Mouse (Mus musculus) mesoderm, embryonic 11.5 days (tissue): ENCODE results near the gene Clstn2.
A peak's percentile ranks its signal among the peaks of the same experiment; 100 is the strongest.

Experiments used
- DNase-seq: peaks from one replicate; pipeline ENCODE4 v3.0.0-alpha.2; 2012; ENCODE audit warnings: low read depth, low spot score

Gene Clstn2

DNA sequence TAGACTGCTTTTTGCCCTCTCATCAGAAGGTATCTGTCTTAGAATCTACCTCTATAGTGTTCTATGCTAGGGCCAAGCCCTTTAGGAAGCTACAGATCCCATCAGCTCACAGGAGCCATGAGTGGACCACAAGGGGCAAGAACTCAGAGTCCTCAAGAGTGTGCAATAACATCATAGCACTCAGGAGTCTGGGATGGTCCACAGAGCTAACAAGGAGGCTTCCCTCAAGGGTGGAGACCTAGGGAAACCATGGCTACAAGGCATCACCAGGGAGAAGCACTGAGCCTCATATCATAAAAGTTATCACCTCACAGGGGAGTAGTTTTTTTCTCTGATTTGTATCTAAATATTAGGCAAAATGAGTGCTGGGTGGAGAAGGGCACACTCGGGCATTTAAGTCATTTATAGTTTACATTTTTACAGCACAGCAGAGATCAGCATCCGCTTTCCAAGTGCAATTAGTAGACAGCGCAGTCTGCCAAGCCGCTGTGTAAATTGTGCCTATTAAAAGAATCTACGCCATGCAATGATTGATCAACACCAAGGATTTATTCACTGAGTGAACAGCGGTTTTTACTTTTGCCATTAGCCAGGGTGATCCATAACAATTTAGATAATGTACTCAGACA is 82.5 kb downstream of the Clstn2 start:
- DNase-seq, result no peak

DNA sequence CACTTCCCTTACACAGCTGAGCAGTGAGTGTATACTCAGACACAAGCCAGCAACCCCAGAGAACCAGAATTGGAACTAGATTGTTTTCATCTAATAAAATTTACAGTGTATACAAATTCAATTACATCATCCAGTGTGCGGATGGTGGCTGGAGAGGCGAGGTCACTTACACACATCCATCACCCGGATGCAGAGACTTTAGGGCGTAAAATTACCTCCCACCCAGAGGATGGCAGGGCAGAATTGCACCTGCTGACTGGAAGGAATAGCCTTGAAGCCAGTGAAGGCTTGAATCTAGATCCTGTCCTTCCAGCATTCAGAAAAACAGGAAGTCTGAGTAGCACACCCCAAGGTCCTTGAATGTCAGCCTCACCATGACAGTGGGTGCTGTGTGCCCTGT is 113.7 kb downstream of the Clstn2 start:
- no peak for DNase-seq

DNA sequence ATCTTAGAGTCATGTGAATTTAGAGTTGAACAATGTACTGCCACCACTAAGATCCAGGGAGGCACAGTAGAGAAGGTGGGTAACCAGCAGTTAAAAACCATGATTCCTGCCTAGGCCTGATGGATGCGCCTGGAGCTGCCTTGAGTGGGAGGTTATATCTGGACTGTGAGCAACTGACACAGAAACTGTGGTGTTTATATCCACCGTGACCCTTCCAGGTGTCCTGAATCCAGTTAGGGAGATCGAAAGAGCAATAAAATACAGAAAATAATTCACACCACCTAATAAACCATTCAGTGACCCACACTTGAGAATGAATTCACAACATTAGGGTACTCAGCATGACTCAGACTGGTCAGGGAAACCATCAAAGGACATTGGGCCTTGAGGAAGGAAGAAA is 141.6 kb downstream of the Clstn2 start:
- DNase-seq, result no peak

DNA sequence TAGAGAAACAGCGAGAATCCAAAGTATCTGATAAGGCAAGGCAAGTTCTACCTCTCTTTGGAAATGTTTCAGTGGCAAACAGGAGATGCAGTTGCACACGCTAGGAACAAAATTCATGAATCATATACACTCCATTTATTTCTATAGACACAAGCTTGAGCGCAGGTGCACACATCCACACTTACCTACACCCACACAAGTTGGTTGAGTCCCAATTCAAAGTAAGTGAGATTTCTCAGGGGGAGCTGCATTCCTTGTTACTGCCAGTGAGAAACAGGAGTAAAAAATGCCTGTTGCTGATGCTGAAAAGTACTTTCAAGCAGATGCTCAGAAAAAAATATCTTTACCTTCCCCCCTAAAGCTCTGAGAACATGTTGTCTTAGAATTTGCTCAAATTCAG is 149.6 kb downstream of the Clstn2 start:
- no peak for DNase-seq

DNA sequence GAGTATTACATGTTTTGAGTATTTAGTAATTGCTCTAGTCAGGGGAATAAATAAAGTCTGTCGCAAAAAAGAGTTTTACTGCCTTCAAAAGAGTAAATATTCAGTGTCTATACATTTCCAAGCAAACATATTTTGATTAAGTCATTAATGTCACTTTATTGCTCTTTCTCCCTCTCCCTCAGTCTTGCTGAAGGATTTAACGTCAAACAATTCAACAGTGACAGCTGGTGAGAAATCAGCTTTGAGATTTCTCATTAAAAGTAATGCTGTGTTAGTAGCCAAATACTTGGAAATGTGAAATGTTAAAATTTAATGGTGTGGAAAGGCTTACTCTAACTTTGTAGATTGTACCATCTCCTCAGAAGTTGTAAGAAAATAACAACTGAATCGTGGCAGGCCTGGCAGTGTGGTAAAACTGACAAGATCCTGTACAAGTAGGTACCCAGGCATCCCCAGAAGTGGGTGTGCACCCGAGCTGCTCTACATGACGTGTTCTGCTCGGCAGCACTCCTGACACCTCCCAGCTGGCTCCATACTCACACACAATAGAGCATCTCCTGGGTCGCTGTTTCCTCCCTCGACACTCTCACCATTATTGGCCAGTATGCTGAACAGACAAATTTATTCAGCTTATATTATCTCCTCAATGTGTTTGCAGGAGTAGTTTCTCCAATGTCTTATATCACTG is 165.8 kb downstream of the Clstn2 start:
- no peak for DNase-seq

DNA sequence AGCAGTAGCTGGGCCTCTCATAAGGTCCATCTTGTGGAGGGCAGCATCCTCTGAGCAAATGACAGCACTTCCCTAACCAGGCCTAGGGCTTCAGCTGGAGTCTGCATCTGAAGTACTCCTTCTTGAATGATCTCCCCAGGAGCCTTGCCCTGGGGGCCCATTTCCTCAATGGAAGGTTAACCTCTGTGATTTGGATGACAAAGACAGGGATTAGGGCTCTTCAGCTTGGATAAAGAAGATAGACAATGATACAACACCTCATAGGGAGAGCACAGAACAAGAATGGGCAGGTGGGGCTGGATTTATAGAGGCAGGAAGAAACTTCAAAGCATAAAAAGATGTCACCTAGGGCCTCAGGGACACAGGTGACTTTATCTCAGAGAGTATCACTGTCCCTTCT is 180.1 kb downstream of the Clstn2 start:
- DNase-seq, result no peak

DNA sequence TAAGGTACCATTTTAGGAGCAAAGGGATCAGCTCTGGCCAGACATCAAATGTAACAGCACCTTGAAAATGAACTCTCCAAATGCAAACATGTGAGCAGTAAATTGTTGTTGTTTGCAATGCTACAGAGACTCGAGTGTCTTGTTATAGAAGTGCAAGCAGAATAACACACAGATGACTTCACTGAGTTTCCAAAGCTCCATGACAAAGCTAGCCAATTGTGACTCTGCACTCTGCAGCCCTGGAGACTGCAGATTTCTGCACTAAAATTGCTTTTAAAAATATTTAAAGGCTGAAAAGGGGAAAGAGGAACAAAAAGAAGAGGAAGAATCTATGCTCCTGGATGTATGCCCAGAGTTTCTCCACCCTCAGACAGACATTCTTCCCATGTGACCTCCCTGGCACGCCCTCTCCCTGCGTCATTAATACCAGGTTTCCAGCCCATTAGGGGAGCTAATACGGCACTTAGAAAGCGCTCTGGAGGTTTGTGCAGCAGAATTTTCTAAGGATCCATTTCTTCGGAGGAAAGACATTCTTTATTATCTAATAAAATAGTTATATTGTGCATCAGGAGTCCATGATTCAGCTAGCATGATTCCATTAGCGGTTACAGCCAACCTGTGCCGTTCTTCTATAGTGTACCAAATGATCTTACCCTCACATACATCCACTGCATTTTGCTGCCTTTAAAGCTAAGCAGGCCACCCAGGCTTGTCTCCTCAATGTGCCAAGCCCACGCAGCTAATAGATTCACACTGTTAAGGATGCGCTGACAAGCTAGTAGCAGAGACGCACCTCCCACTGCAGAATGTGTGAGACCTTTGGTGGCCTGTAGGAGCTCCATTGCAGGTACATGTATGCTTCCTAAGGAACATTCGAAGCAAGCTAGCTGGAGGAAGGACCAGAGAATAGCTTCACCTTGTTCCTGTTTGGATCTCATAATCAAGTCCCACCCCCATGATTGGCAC is 184.8 kb downstream of the Clstn2 start:
- DNase-seq, result no peak

DNA sequence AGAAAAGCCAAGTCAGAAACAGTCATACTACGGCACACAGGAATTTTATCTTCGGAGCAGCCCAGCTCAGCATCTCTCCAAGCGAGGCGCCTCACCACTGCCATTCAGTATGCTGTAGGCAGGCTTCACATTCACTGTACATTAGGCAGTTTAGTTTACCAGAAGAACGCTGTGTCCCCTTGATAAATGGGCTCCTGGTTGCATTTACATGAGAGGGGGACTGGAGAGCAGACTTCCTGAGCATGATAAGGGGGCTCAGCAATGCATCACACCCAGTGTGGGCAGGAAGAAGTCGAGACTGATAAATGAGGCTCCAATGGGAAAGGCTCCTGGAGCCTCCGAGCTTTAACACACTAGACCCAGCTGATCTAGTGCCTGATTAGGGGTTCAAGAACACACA is 190.9 kb downstream of the Clstn2 start:
- no peak for DNase-seq

DNA sequence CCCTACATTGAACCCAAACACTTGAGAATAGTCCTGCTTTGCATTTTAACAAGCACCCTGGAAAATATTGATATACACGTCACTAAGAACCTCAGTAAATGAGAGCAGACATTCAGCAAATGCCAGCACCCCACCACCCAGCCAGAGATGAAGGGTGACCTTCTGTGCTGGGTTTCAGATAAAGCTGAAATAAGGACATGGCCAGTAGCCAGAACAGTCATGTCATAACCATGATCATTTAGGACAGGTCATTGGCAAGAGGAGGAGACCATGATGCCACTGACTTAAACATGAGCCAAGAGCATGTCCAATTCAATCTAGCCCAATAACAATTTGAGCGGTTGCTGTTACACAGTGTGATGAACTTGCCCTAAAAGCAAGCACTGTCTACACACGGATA is 201.8 kb downstream of the Clstn2 start:
- DNase-seq, result no peak

DNA sequence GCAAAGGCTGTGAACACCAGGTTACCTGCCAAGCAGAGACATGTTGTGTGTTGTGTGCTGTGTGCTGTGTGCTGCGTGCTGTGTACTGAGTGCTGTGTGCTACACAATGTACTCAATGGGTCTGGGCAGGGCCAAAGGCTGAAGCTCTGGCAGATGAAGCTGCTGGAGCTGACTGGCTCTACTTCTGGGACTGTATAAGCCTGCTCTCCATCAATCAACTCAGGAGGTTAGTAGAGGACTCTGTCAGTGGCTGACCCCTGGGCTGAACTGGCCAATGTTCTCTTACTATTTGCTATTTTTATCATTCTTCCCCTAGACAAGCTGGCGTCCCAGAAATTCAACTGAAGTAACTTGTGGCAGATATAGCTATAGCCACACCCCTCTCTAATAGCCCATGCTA is 203.1 kb downstream of the Clstn2 start:
- no peak for DNase-seq

DNA sequence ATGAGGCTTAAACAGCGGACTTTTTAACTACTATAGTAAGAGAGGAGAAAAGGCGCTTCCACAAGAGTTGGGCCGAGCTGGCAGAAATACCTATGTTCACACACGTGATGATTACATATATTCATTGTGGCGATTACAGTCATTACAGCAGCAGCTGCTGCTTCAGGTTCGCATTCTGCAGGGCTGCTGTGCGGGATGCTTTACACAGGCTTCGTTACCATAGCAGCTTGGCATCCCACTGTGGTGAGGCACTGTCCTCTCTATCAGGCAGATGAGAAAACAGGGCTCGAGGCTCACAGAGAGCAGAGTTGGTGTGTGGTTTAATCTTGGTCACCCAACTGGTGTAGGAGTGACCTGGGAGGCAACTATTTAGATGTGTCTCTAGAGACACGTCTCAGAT is 205.3 kb downstream of the Clstn2 start:
- DNase-seq, result peak; percentile 13

DNA sequence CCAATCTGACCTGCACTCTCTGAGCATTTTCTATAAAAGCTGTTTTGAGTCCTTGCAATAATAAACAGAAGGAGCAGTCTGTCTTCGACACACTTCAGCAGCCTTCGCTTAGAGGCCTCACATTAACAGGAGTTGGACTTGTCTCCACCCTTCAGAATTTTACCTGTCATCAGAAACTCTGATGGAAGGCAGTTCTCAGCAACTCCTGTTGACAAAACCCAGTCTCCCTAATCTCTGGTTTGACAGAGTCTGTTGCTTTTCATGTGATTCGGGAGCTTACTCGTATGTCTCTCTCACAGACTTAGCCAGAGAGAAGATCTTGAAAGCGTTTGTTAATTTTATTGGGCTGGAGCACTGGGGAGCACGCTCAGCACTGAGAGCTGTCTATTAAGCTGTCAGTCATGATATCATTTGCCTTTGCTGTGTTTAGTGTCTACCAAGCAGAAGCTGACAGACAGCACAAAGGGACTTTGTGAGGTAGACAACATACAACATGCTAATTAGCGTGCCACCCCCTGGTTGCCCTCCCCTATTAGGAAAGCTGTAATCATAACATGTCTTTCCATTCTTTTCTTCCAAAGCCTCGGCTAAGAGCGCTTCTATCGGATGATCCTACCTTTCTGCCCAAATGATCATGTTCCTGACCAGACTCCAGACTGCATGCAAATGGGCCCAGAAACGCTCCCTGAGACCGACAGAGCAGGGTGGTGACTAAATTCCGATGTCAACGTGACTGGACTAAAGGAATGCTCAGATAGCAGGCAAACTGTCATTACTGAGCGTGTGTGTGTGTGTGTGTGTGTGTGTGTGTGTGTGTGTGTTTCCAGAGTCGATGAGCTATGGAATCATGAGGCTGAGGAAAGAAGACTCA is 206.7 kb downstream of the Clstn2 start:
- DNase-seq, result no peak

DNA sequence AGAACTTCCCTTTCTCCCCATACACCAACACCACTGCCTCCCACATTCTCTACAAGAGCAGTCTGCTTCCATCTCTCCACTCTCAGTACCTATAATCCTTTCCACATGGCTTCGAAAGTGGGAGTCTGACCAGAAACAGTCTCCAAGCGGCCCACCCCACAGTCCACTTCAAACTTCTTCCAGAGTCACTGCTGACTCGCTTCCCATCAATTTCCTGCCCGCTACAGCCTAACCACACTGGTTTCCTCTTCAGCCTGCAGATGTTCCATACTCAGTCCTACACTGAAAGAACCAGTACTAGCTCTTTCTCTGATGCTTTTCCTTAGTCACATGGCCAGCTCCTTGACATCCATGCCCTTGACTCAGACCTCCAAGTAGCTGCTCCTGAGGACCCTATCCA is 215.9 kb downstream of the Clstn2 start:
- no peak for DNase-seq

DNA sequence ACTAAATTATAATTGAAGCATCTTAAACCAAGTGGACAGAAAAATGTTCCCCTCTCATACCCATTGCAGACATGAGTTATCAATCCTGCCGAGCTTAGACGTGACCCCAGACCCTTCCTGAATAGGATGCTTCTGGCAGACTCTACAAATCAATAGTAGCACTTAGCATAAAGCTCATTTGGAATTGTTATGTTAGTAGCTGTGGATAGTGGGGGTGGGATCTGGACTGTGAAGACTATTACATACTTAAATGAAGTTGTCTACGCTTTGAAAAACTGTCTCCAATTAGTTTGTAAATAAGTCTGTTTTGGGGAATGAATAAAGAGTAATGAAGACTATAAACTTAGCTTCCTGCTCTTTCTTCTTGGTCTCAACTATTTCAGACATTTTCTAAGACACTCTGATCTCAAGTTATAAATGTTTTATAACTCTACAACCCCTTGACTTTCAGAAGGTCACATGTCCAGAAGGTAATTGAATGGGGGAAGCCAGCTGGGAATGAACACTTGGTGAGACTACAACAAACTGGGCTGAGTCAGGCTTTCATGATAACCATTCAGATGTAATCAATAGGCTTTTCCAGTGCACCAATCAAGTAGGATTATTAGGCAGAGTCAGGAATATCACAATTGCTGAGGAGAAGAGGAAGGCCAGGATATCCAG is 216.7 kb downstream of the Clstn2 start:
- no peak for DNase-seq

DNA sequence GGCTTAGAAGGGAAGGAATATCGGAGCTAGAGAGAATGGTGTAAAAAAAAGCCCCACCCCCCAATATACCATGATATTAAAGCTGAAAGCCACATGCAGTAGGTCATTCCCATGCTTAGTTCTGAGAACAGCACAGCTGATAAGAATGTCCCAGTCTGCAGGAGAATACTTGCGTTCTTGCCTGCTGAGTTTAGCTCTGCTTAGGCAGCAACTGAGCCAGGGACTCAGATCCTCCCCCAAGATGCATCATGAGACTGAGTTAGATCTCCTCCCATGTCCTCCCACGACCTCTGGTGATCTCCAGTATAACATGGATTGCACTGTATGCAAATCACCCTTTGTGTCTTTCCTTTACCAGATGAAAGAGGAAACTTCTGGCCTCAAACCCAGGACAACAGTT is 219.8 kb downstream of the Clstn2 start:
- DNase-seq, result no peak

DNA sequence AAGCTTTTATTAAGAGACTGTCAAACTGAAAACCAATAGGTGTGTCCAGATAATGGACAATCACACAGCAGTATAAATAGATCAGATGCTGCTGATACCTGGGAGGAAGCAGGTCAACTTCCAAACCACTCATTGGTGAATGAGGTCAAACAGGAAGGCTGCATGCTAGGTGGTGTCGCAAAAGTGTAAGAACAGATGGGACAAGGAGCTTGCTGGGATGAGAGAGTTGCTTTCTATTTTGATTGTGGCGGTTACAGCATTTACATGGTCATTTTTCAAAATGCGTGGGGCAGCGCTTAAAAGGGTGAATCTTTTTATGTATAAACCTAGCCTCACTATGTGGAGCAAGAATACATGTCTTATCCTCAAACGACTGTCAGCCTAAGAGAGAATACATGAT is 225.9 kb downstream of the Clstn2 start:
- no peak for DNase-seq

DNA sequence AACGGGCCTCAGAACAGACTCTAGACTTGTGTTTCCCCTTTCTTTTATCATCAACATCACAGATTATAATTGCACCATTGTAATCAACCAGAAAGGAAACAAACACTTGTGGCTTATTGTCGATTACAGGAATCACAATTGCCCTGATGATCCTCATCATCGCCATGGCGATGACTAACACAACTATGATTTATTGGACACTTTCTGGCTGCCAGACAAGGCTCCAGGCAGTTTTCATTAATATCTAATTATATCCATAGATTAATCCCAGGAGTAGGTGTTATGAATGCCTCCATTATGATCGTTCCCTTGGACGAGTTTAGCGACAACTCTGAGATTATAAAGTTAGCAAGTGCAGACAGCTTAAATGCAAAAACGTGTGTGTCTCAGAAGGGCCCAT is 239.3 kb downstream of the Clstn2 start:
- DNase-seq, result peak; percentile 24

DNA sequence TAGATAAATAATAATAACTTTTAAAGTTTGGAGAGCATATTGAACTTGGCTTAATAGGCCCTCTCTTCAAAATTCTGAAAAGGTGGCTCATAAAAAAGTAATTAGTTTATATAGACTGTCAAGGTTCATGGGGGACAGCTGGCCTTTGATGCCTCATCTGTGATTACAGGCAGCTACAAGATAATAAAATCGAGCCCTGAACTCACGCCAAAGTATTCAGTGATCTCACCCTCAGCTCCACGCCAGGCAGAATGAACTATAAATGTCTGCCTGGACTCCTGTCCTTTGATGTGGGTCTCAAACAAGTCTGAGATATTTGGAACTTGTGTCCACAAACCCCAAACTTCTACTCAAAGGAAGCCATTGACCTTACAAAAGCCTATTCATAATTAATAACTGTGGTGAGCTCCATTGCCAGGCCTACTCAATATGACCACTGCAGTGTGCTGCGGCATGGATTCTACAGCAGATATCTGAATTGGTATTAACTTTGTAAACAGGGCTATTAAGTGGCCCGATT is 244.8 kb downstream of the Clstn2 start:
- DNase-seq, result no peak

DNA sequence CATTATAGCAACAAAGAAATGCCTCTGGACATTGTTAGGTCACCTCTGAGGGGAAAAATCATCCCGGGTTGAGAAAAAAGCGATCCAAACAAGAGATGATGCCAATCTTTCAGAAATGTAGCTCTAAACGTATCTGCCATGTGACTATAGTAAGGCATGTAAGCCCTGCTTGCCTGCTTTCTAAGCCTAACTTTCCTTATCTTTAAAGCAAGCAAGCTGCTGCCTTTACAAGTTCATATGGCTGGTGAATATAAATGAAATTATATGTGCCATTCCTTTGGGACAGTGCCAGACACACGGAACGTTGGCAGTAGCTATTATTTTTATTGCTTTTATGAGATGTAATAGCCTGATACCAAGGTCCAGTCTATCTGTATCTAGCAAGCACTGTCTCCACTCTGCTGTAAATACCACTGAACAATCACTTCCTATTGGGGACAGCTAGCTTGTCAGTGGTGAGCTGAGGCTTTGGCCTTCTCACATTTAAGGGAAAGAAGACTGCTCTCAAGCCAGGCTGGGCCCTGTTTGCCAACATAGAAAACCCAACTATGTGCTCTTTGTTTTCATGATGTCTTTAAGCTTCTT is 252.9 kb downstream of the Clstn2 start:
- DNase-seq, result no peak

DNA sequence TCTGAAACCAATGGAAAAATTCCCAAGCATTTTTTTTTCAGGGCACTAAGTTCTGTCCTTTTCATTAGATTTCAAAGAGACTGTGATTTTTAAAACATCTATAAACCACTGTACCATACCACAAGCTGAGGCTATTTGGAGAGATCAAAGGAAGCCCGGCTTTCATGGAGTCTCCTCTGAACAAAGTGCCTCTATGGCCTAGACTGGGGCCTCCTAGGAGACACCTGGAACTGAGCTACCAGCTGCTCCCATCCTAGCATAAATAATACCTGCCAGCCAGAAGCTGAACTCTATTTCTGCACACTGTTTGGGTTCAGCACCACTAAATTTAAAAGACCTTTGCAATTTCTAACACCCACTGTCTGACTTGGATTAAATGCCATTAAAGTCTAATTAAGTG is 257.2 kb downstream of the Clstn2 start:
- no peak for DNase-seq
